Mouse (Mus musculus): ENCODE data around the gene Gm20547. TPM values are rescaled to one million over a fixed set of nuclear protein-coding genes. Genes with fewer than 3 reads are reported as not detected.

The Gm20547 gene
- total and polyA plus RNA-seq, 2 experiments, result 0.09 TPM; not detected in 1

DNA sequence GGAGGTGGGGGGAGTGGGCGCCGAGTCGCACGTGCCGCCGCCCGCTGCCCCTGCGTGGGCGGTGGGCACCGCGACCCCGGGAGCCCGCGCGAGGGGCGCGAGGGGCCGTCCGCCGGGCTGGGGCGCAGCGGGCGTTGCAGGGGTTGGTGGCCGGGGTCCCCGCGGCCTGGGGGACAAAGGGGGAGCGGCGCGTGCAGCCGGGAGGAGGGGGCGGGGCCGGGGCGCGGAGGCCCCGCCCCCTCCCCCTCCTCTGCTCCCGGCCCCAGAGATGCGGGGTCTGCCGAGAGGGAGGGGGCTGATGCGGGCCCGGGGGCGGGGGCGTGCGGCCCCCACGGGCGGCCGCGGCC lies 16.8 kb upstream of the Gm20547 start:
- Histone ChIP-seq H3K79me2 (ENCODE audit: control insufficient read depth, insufficient read depth, low read length) (peaks cover 10% of the 10 kb centered on the region; the same call in 1 of the 2 replicates), H3K36me3 (ENCODE audit: control insufficient read depth, insufficient read depth, low read length) (no peaks in the 10 kb centered on the region), H3K4me3 (ENCODE audit: insufficient read depth, low read depth, low read length) (peak overlapping the region; percentile 75), H3K27ac (replicated peaks; ENCODE audit: insufficient read depth, low read depth, low read length) (peak overlapping the region; percentile 81; the same call in 1 of the 2 replicates), H3K27me3 (ENCODE audit: control insufficient read depth, insufficient read depth, low read length) (no peaks in the 10 kb centered on the region), H3K9ac (ENCODE audit: low read depth, low read length) (peak overlapping the region; percentile 81), H3K4me1 (ENCODE audit: control insufficient read depth, insufficient read depth, low read length) (peaks cover 6% of the 10 kb centered on the region)
- under 1% methylated on average over 26 of the region's 47 CpGs for WGBS
- no peak for DNase-seq (ENCODE audit: extremely low read depth, low read depth, low spot score)
- TF ChIP-seq CTCF (IDR thresholded peaks at IDR 0.05; ENCODE audit: low read depth, low read length) (no peak), POLR2A (IDR thresholded peaks at IDR 0.05; ENCODE audit: extremely low read depth, insufficient read depth, low read length) (no peak)

DNA sequence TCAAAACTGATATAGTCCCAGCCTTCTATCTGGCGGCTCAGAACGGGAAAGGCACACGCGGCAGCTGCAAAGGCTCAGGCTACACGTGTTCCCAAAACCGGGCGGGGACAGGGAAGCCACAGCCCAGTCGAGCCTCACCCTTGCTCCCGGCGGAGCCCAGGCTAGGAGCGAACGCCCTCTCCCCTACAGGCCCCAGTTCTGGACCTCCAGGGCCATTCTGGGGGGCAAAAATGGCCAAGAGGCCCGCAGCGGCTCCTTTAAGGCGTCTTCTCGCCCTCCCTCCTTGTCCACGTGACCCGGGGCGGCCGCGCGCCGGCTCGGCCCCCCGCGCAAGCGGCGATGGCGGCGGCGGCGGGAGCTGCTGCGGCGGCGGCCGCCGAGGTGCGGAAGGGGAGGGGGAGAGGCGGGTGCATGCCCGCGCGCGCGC lies 16.3 kb upstream of the Gm20547 start, which contains the start of the genes C2 and Ehmt2:
TSS of gene C2 (minus strand) at position 106 of the 427 bp plus-strand sequence.
TSS of gene Ehmt2 (plus strand) at position 310 of the 427 bp plus-strand sequence.
- peaks cover 8% of the 10 kb centered on the region for H3K4me1 ChIP-seq (ENCODE audit: control insufficient read depth, insufficient read depth, low read length)
- DNase-seq (ENCODE audit: extremely low read depth, low read depth, low spot score), result peak; percentile 77

DNA sequence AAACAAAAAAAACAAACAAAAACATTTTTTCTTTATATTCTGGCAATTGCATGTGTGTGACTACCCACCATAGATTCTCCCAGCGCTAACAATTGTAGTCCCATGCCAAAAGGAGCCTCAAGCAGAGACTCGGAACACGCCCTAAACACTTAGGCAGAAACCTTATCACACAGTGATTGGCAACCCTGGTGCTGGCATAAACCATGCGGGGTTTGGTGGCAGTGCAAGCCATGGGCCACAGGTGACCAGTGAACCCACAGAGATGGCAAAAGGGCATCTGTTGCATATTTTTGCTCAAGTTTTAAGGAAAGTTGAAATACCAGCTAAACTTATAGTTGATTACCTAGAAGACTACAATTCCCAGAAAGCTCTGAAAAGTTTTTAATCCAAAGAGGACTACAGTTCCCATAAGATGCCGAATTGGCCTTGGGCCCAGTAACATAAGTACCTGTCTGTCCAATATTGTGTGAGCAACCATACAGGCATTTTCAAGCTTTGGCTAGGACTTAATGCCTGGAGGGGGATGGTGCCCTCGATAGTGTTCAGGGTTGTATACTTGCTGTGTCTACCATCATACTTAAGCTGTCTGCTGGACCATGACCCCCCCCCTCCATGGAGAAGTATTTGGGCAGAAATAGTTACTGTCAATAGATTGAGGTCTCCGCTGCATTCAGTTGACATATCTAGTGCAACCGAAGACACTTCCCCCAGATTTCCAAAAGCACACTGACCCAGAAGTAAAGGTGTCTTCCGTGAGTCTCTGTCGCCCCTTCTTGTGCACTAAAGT lies 15.7 kb upstream of the Gm20547 start:
- Histone ChIP-seq H3K4me3 (ENCODE audit: insufficient read depth, low read depth, low read length) (peak overlapping the region; percentile 75), H3K27ac (replicated peaks; ENCODE audit: insufficient read depth, low read depth, low read length) (peak overlapping the region; percentile 96), H3K79me2 (ENCODE audit: control insufficient read depth, insufficient read depth, low read length) (peaks cover 10% of the 10 kb centered on the region; the same call in 1 of the 2 replicates), H3K4me1 (ENCODE audit: control insufficient read depth, insufficient read depth, low read length) (peaks cover 8% of the 10 kb centered on the region), H3K27me3 (ENCODE audit: control insufficient read depth, insufficient read depth, low read length) (no peaks in the 10 kb centered on the region), H3K36me3 (ENCODE audit: control insufficient read depth, insufficient read depth, low read length) (no peaks in the 10 kb centered on the region), H3K9ac (ENCODE audit: low read depth, low read length) (peak overlapping the region; percentile 81)
- TF ChIP-seq CTCF (IDR thresholded peaks at IDR 0.05; ENCODE audit: low read depth, low read length) (no peak), POLR2A (IDR thresholded peaks at IDR 0.05; ENCODE audit: extremely low read depth, insufficient read depth, low read length) (no peak)
- WGBS, result 13% methylated on average over 10 of the region's 10 CpGs
- peak; percentile 56 for DNase-seq (ENCODE audit: extremely low read depth, low read depth, low spot score)

More for the DNA sequence above, 16.3 kb upstream of the Gm20547 start, which contains the start of the genes C2 and Ehmt2:
- Histone ChIP-seq H3K79me2 (ENCODE audit: control insufficient read depth, insufficient read depth, low read length) (peaks cover 10% of the 10 kb centered on the region; the same call in 1 of the 2 replicates), H3K9ac (ENCODE audit: low read depth, low read length) (peak within 1 kb of the TSS; percentile 81), H3K4me3 (ENCODE audit: insufficient read depth, low read depth, low read length) (peak within 1 kb of the TSS; percentile 75), H3K36me3 (ENCODE audit: control insufficient read depth, insufficient read depth, low read length) (no peaks in the 10 kb centered on the region), H3K27me3 (ENCODE audit: control insufficient read depth, insufficient read depth, low read length) (no peaks in the 10 kb centered on the region), H3K27ac (replicated peaks; ENCODE audit: insufficient read depth, low read depth, low read length) (peak within 1 kb of the TSS; percentile 96)
- under 1% methylated on average over 43 of the region's 44 CpGs for WGBS
- no peak for TF ChIP-seq CTCF (IDR thresholded peaks at IDR 0.05; ENCODE audit: low read depth, low read length)
- TF ChIP-seq POLR2A (IDR thresholded peaks at IDR 0.05; ENCODE audit: extremely low read depth, insufficient read depth, low read length), result peak; percentile 67; the same call in 1 of the 2 replicates

DNA sequence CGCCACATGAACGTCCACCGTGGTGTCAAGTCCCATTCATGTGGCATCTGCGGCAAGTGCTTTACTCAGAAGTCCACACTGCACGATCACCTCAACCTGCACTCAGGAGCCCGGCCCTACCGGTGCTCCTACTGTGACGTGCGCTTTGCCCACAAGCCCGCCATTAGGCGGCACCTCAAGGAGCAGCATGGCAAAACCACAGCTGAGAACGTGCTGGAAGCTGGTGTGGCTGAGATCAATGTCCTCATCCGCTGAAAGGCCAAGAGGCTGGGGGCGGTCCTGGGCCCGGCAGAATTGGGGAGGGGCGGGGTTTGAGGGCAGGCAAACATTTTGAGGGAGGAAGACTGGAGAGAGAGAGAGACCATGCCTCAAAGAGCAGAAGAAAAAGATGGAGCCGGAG lies 14.5 kb upstream of the Gm20547 start:
- Histone ChIP-seq H3K27ac (replicated peaks; ENCODE audit: insufficient read depth, low read depth, low read length) (no peak overlapping the region), H3K4me1 (ENCODE audit: control insufficient read depth, insufficient read depth, low read length) (peaks cover 8% of the 10 kb centered on the region), H3K27me3 (ENCODE audit: control insufficient read depth, insufficient read depth, low read length) (no peaks in the 10 kb centered on the region), H3K4me3 (ENCODE audit: insufficient read depth, low read depth, low read length) (no peak overlapping the region), H3K79me2 (ENCODE audit: control insufficient read depth, insufficient read depth, low read length) (peaks cover 10% of the 10 kb centered on the region; the same call in 1 of the 2 replicates), H3K9ac (ENCODE audit: low read depth, low read length) (no peak overlapping the region), H3K36me3 (ENCODE audit: control insufficient read depth, insufficient read depth, low read length) (no peaks in the 10 kb centered on the region)
- no peak for TF ChIP-seq CTCF (IDR thresholded peaks at IDR 0.05; ENCODE audit: low read depth, low read length)
- no peak for TF ChIP-seq POLR2A (IDR thresholded peaks at IDR 0.05; ENCODE audit: extremely low read depth, insufficient read depth, low read length)
- WGBS, result 77% methylated on average over 17 of the region's 17 CpGs
- peak; percentile 28 for DNase-seq (ENCODE audit: extremely low read depth, low read depth, low spot score)

DNA sequence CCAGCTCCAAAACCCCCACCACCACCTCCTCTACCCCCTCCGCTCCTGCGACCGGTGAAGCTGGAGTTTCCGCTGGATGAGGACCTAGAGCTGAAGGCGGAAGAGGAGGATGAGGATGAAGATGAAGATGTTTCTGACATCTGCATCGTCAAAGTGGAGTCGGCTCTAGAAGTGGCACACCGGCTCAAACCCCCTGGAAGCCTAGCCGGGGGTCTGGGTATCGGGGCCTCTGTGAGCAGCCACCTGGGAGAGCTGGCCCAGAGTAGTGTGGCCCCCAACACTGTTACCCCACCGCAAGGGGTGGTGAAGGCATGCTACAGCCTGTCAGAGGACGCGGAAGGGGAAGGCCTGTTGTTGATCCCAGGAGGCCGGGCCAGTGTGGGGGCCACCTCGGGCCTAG lies 13.9 kb upstream of the Gm20547 start:
- Histone ChIP-seq H3K4me3 (ENCODE audit: insufficient read depth, low read depth, low read length) (no peak overlapping the region), H3K27me3 (ENCODE audit: control insufficient read depth, insufficient read depth, low read length) (no peaks in the 10 kb centered on the region)
- 97% methylated on average over 15 of the region's 15 CpGs for WGBS

More for the DNA sequence above, 13.9 kb upstream of the Gm20547 start:
- Histone ChIP-seq H3K79me2 (ENCODE audit: control insufficient read depth, insufficient read depth, low read length) (peaks cover 10% of the 10 kb centered on the region; the same call in 1 of the 2 replicates), H3K27ac (replicated peaks; ENCODE audit: insufficient read depth, low read depth, low read length) (no peak overlapping the region), H3K36me3 (ENCODE audit: control insufficient read depth, insufficient read depth, low read length) (no peaks in the 10 kb centered on the region), H3K9ac (ENCODE audit: low read depth, low read length) (no peak overlapping the region), H3K4me1 (ENCODE audit: control insufficient read depth, insufficient read depth, low read length) (peaks cover 8% of the 10 kb centered on the region)
- DNase-seq (ENCODE audit: extremely low read depth, low read depth, low spot score), result no peak
- TF ChIP-seq POLR2A (IDR thresholded peaks at IDR 0.05; ENCODE audit: extremely low read depth, insufficient read depth, low read length) (no peak), CTCF (IDR thresholded peaks at IDR 0.05; ENCODE audit: low read depth, low read length) (no peak)
